Mouse (Mus musculus) liver, adult 2 months (tissue): Measurements from ENCODE around the gene Naaladl1.

Experiments used
- CTCF ChIP-seq: fragments of 200-500 bp; IDR thresholded peaks from 2 replicates; pipeline ENCODE4 v1.5.1; 2011; ENCODE audit warnings: low read depth, low read length, control low read depth
- POLR2A ChIP-seq: fragments of 200-500 bp; IDR thresholded peaks from 2 replicates; pipeline ENCODE4 v1.6.1; 2011; ENCODE audit warnings: low read length, control low read depth; ENCODE audit not compliant: insufficient read depth; ENCODE audit errors: extremely low read depth

GRCm38 (mm10) chr19:6094119-6094518 lies 11.5 kb upstream of the Naaladl1 start, which contains the start of gene AC131692.1:
- TF ChIP-seq CTCF (no peak), POLR2A (no peak)
